Mouse (Mus musculus) neural tube, embryonic 13.5 days (tissue): ENCODE measurements around the gene Fbxl8. TPM values are rescaled to one million over a fixed set of nuclear protein-coding genes. Genes with fewer than 3 reads are reported as not detected.
A peak's percentile ranks its signal among the peaks of the same experiment; 100 is the strongest.
"Not testable (repeated sequence)": the region's sequence is repeated elsewhere in the genome, so short reads cannot be mapped to it uniquely, and the experiment has no call there.

ENCODE experiments used
- ATAC-seq: fragments of 200-750 bp; cut with Nextera tagmentation; 2 replicates; pipeline ENCODE4 v1.8.0; 2017; ENCODE audit warnings: low read depth, mild to moderate bottlenecking, moderate TSS enrichment, moderate library complexity
- H3K27ac ChIP-seq: fragments of 300-500 bp; sonication (generic); replicated peaks from 2 replicates; pipeline ENCODE4 v1.5.1; 2015; ENCODE audit warnings: moderate library complexity, mild to moderate bottlenecking, inconsistent platforms
- H3K27me3 ChIP-seq: fragments of 300-500 bp; sonication (generic); 2 replicates; pipeline ENCODE4 v1.6.1; 2015; ENCODE audit warnings: mild to moderate bottlenecking, inconsistent platforms
- H3K36me3 ChIP-seq: fragments of 300-500 bp; sonication (generic); 2 replicates; pipeline ENCODE4 v1.6.1; 2015; ENCODE audit warnings: mild to moderate bottlenecking, inconsistent platforms
- H3K4me1 ChIP-seq: fragments of 300-500 bp; sonication (generic); replicated peaks from 2 replicates; pipeline ENCODE4 v1.6.1; 2015; ENCODE audit warnings: inconsistent platforms
- H3K4me2 ChIP-seq: fragments of 300-500 bp; sonication (generic); 2 replicates; pipeline ENCODE4 v1.6.1; 2015; ENCODE audit warnings: inconsistent platforms, mild to moderate bottlenecking, moderate library complexity
- H3K4me3 ChIP-seq: fragments of 300-500 bp; sonication (generic); 2 replicates; pipeline ENCODE4 v1.5.1; 2015; ENCODE audit warnings: mild to moderate bottlenecking, inconsistent platforms
- H3K9ac ChIP-seq: fragments of 300-500 bp; sonication (generic); 2 replicates; pipeline ENCODE4 v1.6.1; 2015; ENCODE audit warnings: moderate library complexity, mild to moderate bottlenecking, inconsistent platforms
- H3K9me3 ChIP-seq: fragments of 300-500 bp; sonication (generic); 2 replicates; pipeline ENCODE4 v1.6.1; 2016; ENCODE audit warnings: inconsistent platforms
- WGBS: fragments of 180-500 bp; shearing (Covaris S2); methylation state at CpG from one replicate; pipeline ENCODE4 v1.1.7; 2015; 5-methylcytosine and 5-hydroxymethylcytosine counted together
- polyA plus RNA-seq: library from polyadenylated mRNA; unstranded; fragments of >200 nt; fragmentation: Nextera tagmentation; extraction: Ambion mirVana; gene quantifications from 2 replicates; pipeline ENCODE4 v1.2.1, GENCODE M21; 2015

The Fbxl8 gene
- 1.8 and 2.0 TPM in 2 replicates for polyA plus RNA-seq

- 0 out of 2 replicates have a peak, but pooled peaks have one; percentile 7 for ATAC-seq
- under 1% methylated on average over 54 of the region's 54 CpGs for WGBS
- H3K27ac ChIP-seq: no peak within 1 kb of the TSS
- no peaks in the 10 kb centered on the region for H3K36me3 ChIP-seq
- peaks cover 95% of the 10 kb centered on the region for H3K27me3 ChIP-seq
- no peaks in the 10 kb centered on the region for H3K9me3 ChIP-seq
- H3K4me1 ChIP-seq: peaks cover 33% of the 10 kb centered on the region
- peak within 1 kb of the TSS; percentile 77 for H3K9ac ChIP-seq
- peak within 1 kb of the TSS; percentile 55 for H3K4me3 ChIP-seq
- H3K4me2 ChIP-seq: peak within 1 kb of the TSS; percentile 75
Measured at GRCm38 (mm10) chr8:105264024-105264982, at the start of gene Fbxl8, which contains the start of gene Tradd. Gene Fbxl8 (plus strand): TSS chr8:105264648. Gene Tradd (minus strand): TSS chr8:105264609.

GRCm38 (mm10) chr8:105217926-105218522 lies 46.4 kb upstream of the Fbxl8 start:
- Histone ChIP-seq H3K36me3 (0 out of 2 replicates have a peak, but pooled peaks cover 4% of the 10 kb centered on the region), H3K4me1 (no peaks in the 10 kb centered on the region), H3K9me3 (no peaks in the 10 kb centered on the region), H3K27me3 (no peaks in the 10 kb centered on the region), H3K27ac (no peak overlapping the region), H3K4me3 (no peak overlapping the region), H3K9ac (no peak overlapping the region), H3K4me2 (no peak overlapping the region)
- ATAC-seq: no peak
- 84% methylated on average over 5 of the region's 5 CpGs for WGBS

- peak overlapping the region; percentile 87 for H3K4me2 ChIP-seq
- H3K36me3 ChIP-seq: no peaks in the 10 kb centered on the region
- peak overlapping the region; percentile 90 for H3K9ac ChIP-seq
- ATAC-seq: no peak
- peak overlapping the region; percentile 85 for H3K27ac ChIP-seq
- no peaks in the 10 kb centered on the region for H3K27me3 ChIP-seq
- peaks cover 23% of the 10 kb centered on the region for H3K4me1 ChIP-seq
- 0 out of 2 replicates have a peak overlapping the region, but pooled peaks have one; percentile 96 for H3K4me3 ChIP-seq
- WGBS: 86% methylated on average over 7 of the region's 7 CpGs
- no peaks in the 10 kb centered on the region for H3K9me3 ChIP-seq
Measured at GRCm38 (mm10) chr8:105223850-105224249, 40.6 kb upstream of the Fbxl8 start.

- 2% methylated on average over 34 of the region's 34 CpGs for WGBS
- peak within 1 kb of the TSS; percentile 96 for H3K4me3 ChIP-seq
- peak within 1 kb of the TSS; percentile 90 for H3K9ac ChIP-seq
- ATAC-seq: peak; percentile 95
- H3K27me3 ChIP-seq: no peaks in the 10 kb centered on the region
- peaks cover 23% of the 10 kb centered on the region for H3K4me1 ChIP-seq
- peak within 1 kb of the TSS; percentile 87 for H3K4me2 ChIP-seq
- no peaks in the 10 kb centered on the region for H3K9me3 ChIP-seq
- no peaks in the 10 kb centered on the region for H3K36me3 ChIP-seq
- H3K27ac ChIP-seq: peak within 1 kb of the TSS; percentile 85
Measured at GRCm38 (mm10) chr8:105224413-105225271, 39.8 kb upstream of the Fbxl8 start, which contains the start of gene D230025D16Rik. Gene D230025D16Rik (plus strand): TSS chr8:105225145.

- Histone ChIP-seq H3K9me3 (no peaks in the 10 kb centered on the region), H3K4me3 (peak overlapping the region; percentile 96), H3K36me3 (no peaks in the 10 kb centered on the region), H3K4me2 (peak overlapping the region; percentile 87), H3K9ac (peak overlapping the region; percentile 90), H3K4me1 (peaks cover 23% of the 10 kb centered on the region), H3K27me3 (no peaks in the 10 kb centered on the region), H3K27ac (peak overlapping the region; percentile 85)
- WGBS: under 1% methylated on average over 27 of the region's 27 CpGs
- no peak; the same call in 1 of the 2 replicates for ATAC-seq
Measured at GRCm38 (mm10) chr8:105225272-105225593, 39.2 kb upstream of the Fbxl8 start.

GRCm38 (mm10) chr8:105225917-105226316 lies 38.5 kb upstream of the Fbxl8 start:
- no peak for ATAC-seq
- Histone ChIP-seq H3K27me3 (no peaks in the 10 kb centered on the region), H3K9ac (peak overlapping the region; percentile 90), H3K9me3 (no peaks in the 10 kb centered on the region), H3K4me3 (peak overlapping the region; percentile 96), H3K4me1 (peaks cover 23% of the 10 kb centered on the region), H3K36me3 (no peaks in the 10 kb centered on the region), H3K4me2 (peak overlapping the region; percentile 87), H3K27ac (no peak overlapping the region)
- 25% methylated on average over 6 of the region's 6 CpGs for WGBS

- H3K9ac ChIP-seq: no peak overlapping the region
- WGBS: 89% methylated on average over 12 of the region's 12 CpGs
- peaks cover 17% of the 10 kb centered on the region; the same call in 1 of the 2 replicates for H3K36me3 ChIP-seq
- no peak overlapping the region for H3K4me3 ChIP-seq
- H3K27ac ChIP-seq: no peak overlapping the region
- no peaks in the 10 kb centered on the region for H3K9me3 ChIP-seq
- H3K4me2 ChIP-seq: no peak overlapping the region
- no peak for ATAC-seq
- no peaks in the 10 kb centered on the region for H3K27me3 ChIP-seq
- 0 out of 2 replicates have a peak, but pooled peaks cover 3% of the 10 kb centered on the region for H3K4me1 ChIP-seq
Measured at GRCm38 (mm10) chr8:105231503-105232320, 32.7 kb upstream of the Fbxl8 start.

- WGBS: 97% methylated on average over 4 of the region's 4 CpGs
- ATAC-seq: not testable (repeated sequence)
Measured at GRCm38 (mm10) chr8:105232321-105232693, 32.1 kb upstream of the Fbxl8 start.

GRCm38 (mm10) chr8:105233126-105233935 lies 31.1 kb upstream of the Fbxl8 start:
- H3K4me1 ChIP-seq: no peaks in the 10 kb centered on the region
- no peak overlapping the region for H3K27ac ChIP-seq
- H3K27me3 ChIP-seq: no peaks in the 10 kb centered on the region
- H3K4me2 ChIP-seq: no peak overlapping the region
- no peak overlapping the region for H3K4me3 ChIP-seq
- H3K9me3 ChIP-seq: no peaks in the 10 kb centered on the region
- no peak for ATAC-seq
- WGBS: 83% methylated on average over 1 of the region's 1 CpGs
- H3K9ac ChIP-seq: no peak overlapping the region
- H3K36me3 ChIP-seq: peaks cover 17% of the 10 kb centered on the region; the same call in 1 of the 2 replicates

More at GRCm38 (mm10) chr8:105232321-105232693, 32.1 kb upstream of the Fbxl8 start:
- H3K27me3 ChIP-seq, H3K9me3 ChIP-seq, H3K4me1 ChIP-seq, H3K4me3 ChIP-seq, H3K27ac ChIP-seq, H3K4me2 ChIP-seq, H3K9ac ChIP-seq: not testable (repeated sequence)
- H3K36me3 ChIP-seq: peaks cover 17% of the 10 kb centered on the region; the same call in 1 of the 2 replicates

- no peak overlapping the region for H3K4me3 ChIP-seq
- WGBS: 86% methylated on average over 1 of the region's 1 CpGs
Measured at GRCm38 (mm10) chr8:105235206-105235605, 29.2 kb upstream of the Fbxl8 start.

More at GRCm38 (mm10) chr8:105235206-105235605, 29.2 kb upstream of the Fbxl8 start:
- Histone ChIP-seq H3K9me3 (no peaks in the 10 kb centered on the region), H3K9ac (no peak overlapping the region), H3K4me1 (no peaks in the 10 kb centered on the region), H3K36me3 (peaks cover 34% of the 10 kb centered on the region), H3K27ac (no peak overlapping the region), H3K27me3 (no peaks in the 10 kb centered on the region), H3K4me2 (no peak overlapping the region)
- no peak for ATAC-seq
